Mouse (Mus musculus) kidney, postnatal 0 days (tissue): ENCODE data around the gene Olfr923. TPM values are rescaled to one million over a fixed set of nuclear protein-coding genes. Genes with fewer than 3 reads are reported as not detected.
"Not testable (repeated sequence)": the region's sequence is repeated elsewhere in the genome, so short reads cannot be mapped to it uniquely, and the experiment has no call there.

Source experiments
- ATAC-seq: fragments of 200-750 bp; cut with Nextera tagmentation; replicated peaks from 2 replicates; pipeline ENCODE4 v1.8.0; 2017; ENCODE audit warnings: low read depth, moderate number of reproducible peaks, moderate TSS enrichment, moderate library complexity; ENCODE audit not compliant: low FRiP score
- DNase-seq: peaks from one replicate; pipeline ENCODE4 v3.0.0-alpha.2; 2016; ENCODE audit warnings: low spot score
- H3K27ac ChIP-seq: fragments of 300-500 bp; sonication (generic); 2 replicates; pipeline ENCODE4 v1.5.1; 2014; ENCODE audit warnings: mild to moderate bottlenecking
- H3K27me3 ChIP-seq: fragments of 300-500 bp; sonication (generic); 2 replicates; pipeline ENCODE4 v1.6.1; 2014; ENCODE audit warnings: low read length, mixed read lengths; ENCODE audit not compliant: insufficient read depth
- H3K36me3 ChIP-seq: fragments of 300-500 bp; sonication (generic); 2 replicates; pipeline ENCODE4 v1.6.1; 2014; ENCODE audit warnings: low read length, mixed read lengths; ENCODE audit not compliant: insufficient read depth
- H3K4me1 ChIP-seq: fragments of 300-500 bp; sonication (generic); replicated peaks from 2 replicates; pipeline ENCODE4 v1.6.1; 2014; ENCODE audit warnings: antibody characterized with exemption, low read length, mixed read lengths; ENCODE audit not compliant: insufficient read depth
- H3K4me2 ChIP-seq: fragments of 300-500 bp; sonication (generic); 2 replicates; pipeline ENCODE4 v1.6.1; 2014; ENCODE audit warnings: mild to moderate bottlenecking, low read length, moderate library complexity, mixed read lengths
- H3K4me3 ChIP-seq: fragments of 300-500 bp; sonication (generic); replicated peaks from 2 replicates; pipeline ENCODE4 v1.5.1; 2014; ENCODE audit warnings: low read depth, low read length
- H3K9ac ChIP-seq: fragments of 300-500 bp; sonication (generic); 2 replicates; pipeline ENCODE4 v1.6.1; 2014; ENCODE audit warnings: low read depth, low read length
- H3K9me3 ChIP-seq: fragments of 300-500 bp; sonication (generic); replicated peaks from 2 replicates; pipeline ENCODE4 v1.6.1; 2016; ENCODE audit warnings: low read length, inconsistent platforms, mixed read lengths
- CTCF ChIP-seq: IDR thresholded peaks from 2 replicates; pipeline ENCODE4 v1.5.1; 2016; ENCODE audit warnings: antibody characterized with exemption, low read depth, mild to moderate bottlenecking, moderate library complexity
- WGBS: fragments of 180-500 bp; shearing (Covaris S2); extraction: QIAGEN DNeasy Blood & Tissue Kit; methylation state at CpG from one replicate; pipeline ENCODE4 v1.1.7; 2014; 5-methylcytosine and 5-hydroxymethylcytosine counted together
- polyA plus RNA-seq: library from polyadenylated mRNA; unstranded; fragments of >200 nt; fragmentation: Nextera tagmentation; extraction: Ambion mirVana; gene quantifications from 2 replicates; pipeline ENCODE4 v1.2.1, GENCODE M21; 2015

Gene Olfr923
- polyA plus RNA-seq, 1 experiment from 2014 or later: not detected

DNA sequence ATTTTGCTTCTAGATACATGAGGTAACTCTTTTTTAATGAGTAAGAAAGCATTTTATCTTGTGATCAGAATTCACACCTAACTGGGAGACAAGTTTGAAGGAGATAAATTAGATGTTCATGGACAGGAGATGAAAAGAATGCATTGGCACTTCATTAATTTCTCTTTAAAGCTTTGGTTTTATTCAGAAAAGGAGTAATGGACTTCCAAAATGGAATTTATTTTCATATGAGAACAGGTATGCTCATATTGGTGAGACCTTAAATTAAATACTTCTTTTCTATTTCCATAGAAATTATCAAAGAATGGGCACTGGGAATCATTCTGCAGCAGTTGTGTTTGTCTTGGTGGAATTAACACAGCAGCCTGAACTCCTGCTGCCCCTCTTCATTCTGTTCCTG is 28.4 kb downstream of the Olfr923 start, which contains the start of gene Olfr26:
Olfr26 (plus strand) TSS at position 301 of the 400 bp plus-strand sequence.
- Histone ChIP-seq H3K27me3 (no peaks in the 10 kb centered on the region), H3K4me3 (no peak within 1 kb of the TSS), H3K36me3 (no peaks in the 10 kb centered on the region), H3K4me2 (no peak within 1 kb of the TSS), H3K9ac (no peak within 1 kb of the TSS), H3K9me3 (no peaks in the 10 kb centered on the region), H3K4me1 (no peaks in the 10 kb centered on the region), H3K27ac (no peak within 1 kb of the TSS)
- ATAC-seq (no peak), DNase-seq (no peak)
- no peak for TF ChIP-seq CTCF

- not testable (repeated sequence) for H3K9me3 ChIP-seq, H3K9ac ChIP-seq, H3K4me2 ChIP-seq, ATAC-seq, H3K36me3 ChIP-seq, DNase-seq, H3K4me1 ChIP-seq, H3K4me3 ChIP-seq, H3K27me3 ChIP-seq, H3K27ac ChIP-seq
- 46% methylated on average over 2 of the region's 2 CpGs for WGBS
Observed at GRCm38 (mm10) chr9:38874880-38875279, 48.5 kb downstream of the Olfr923 start.

- no peaks in the 10 kb centered on the region for H3K36me3 ChIP-seq
- no peaks in the 10 kb centered on the region for H3K9me3 ChIP-seq
- DNase-seq (no peak), ATAC-seq (no peak)
- no peaks in the 10 kb centered on the region for H3K27me3 ChIP-seq
- no peak within 1 kb of the TSS for H3K4me3 ChIP-seq
- H3K4me2 ChIP-seq: no peak within 1 kb of the TSS
- no peak within 1 kb of the TSS for H3K9ac ChIP-seq
- no peak within 1 kb of the TSS for H3K27ac ChIP-seq
- H3K4me1 ChIP-seq: no peaks in the 10 kb centered on the region
- TF ChIP-seq CTCF: no peak
- WGBS: 76% methylated on average over 2 of the region's 2 CpGs
Observed at GRCm38 (mm10) chr9:38876826-38877225, 50.5 kb downstream of the Olfr923 start, which contains the start of gene Olfr926. TSS of gene Olfr926 (plus strand) at chr9:38877126.

Other genes with a start within 250 kb of the Olfr923 start
- gene Olfr912, start 246.4 kb upstream of the Olfr923 start, polyA plus RNA-seq: not detected in 2 replicates
- not detected in 2 replicates for gene Olfr913, start 233.8 kb upstream of the Olfr923 start, polyA plus RNA-seq
- gene Olfr914, start 221.4 kb upstream of the Olfr923 start, polyA plus RNA-seq: not detected in 2 replicates
- gene Olfr916, start 166.7 kb upstream of the Olfr923 start, polyA plus RNA-seq: not detected in 2 replicates
- gene Olfr917, start 160.7 kb upstream of the Olfr923 start, polyA plus RNA-seq: not detected in 2 replicates
- not detected in 2 replicates for gene Olfr918, start 151.9 kb upstream of the Olfr923 start, polyA plus RNA-seq
- not detected in 2 replicates for gene Olfr919, start 122.9 kb upstream of the Olfr923 start, polyA plus RNA-seq
- 23.0 and 24.7 TPM in 2 replicates for gene Vwa5a, start 108.3 kb upstream of the Olfr923 start, polyA plus RNA-seq
- gene Olfr920, start 74.2 kb upstream of the Olfr923 start, polyA plus RNA-seq: 0.05 and 0.08 TPM in 2 replicates
- not detected in 2 replicates for gene Olfr921, start 53.5 kb upstream of the Olfr923 start, polyA plus RNA-seq
- gene Olfr922, start 11.9 kb upstream of the Olfr923 start, polyA plus RNA-seq: not detected in 2 replicates
- gene Olfr924, start 17.9 kb downstream of the Olfr923 start, polyA plus RNA-seq: not detected in 2 replicates
- not detected in 2 replicates for gene Olfr26, start 28.5 kb downstream of the Olfr923 start, polyA plus RNA-seq
- not detected in 2 replicates for gene Olfr926, start 50.6 kb downstream of the Olfr923 start, polyA plus RNA-seq
- gene Olfr930, start 103.3 kb downstream of the Olfr923 start, polyA plus RNA-seq: not detected in 2 replicates
- not detected in 2 replicates for gene Olfr933, start 145.8 kb downstream of the Olfr923 start, polyA plus RNA-seq
- not detected in 2 replicates for gene Olfr934, start 161.8 kb downstream of the Olfr923 start, polyA plus RNA-seq
- gene Olfr935, start 173.1 kb downstream of the Olfr923 start, polyA plus RNA-seq: not detected in 2 replicates
- not detected in 2 replicates for gene Olfr146, start 196.8 kb downstream of the Olfr923 start, polyA plus RNA-seq
- gene Olfr937, start 238.4 kb downstream of the Olfr923 start, polyA plus RNA-seq: not detected in 2 replicates